Mouse (Mus musculus) lung, adult 2 months (tissue): Measurements from ENCODE around the gene H2afy2. TPM values are rescaled to one million over a fixed set of nuclear protein-coding genes. Genes with fewer than 3 reads are reported as not detected.

Source experiments
- DNase-seq: peaks from one replicate; pipeline ENCODE4 v3.0.0; 2022
- H3K4me1 ChIP-seq: fragments of 200-500 bp; 2 replicates; pipeline ENCODE4 v1.6.1; 2011; ENCODE audit warnings: low read length; ENCODE audit not compliant: control insufficient read depth, insufficient read depth
- H3K4me3 ChIP-seq: fragments of 200-500 bp; replicated peaks from 2 replicates; pipeline ENCODE3; 2011; ENCODE audit warnings: low read depth, mild to moderate bottlenecking, control low read depth, low read length; ENCODE audit errors: extremely low read depth
- CTCF ChIP-seq: fragments of 200-500 bp; IDR thresholded peaks from 2 replicates; pipeline ENCODE4 v1.5.1; 2011; ENCODE audit warnings: mild to moderate bottlenecking, low read length, control low read depth; ENCODE audit not compliant: insufficient read depth
- POLR2A ChIP-seq: fragments of 200-500 bp; IDR thresholded peaks from 2 replicates; pipeline ENCODE4 v1.6.1; 2011; ENCODE audit warnings: low read depth, mild to moderate bottlenecking, control low read depth, low read length, borderline replicate concordance; ENCODE audit errors: extremely low read depth
- WGBS: fragments of 180-500 bp; shearing (Covaris S2); methylation state at CpG from one replicate; pipeline ENCODE4 v1.1.7; 2018; 5-methylcytosine and 5-hydroxymethylcytosine counted together
- polyA plus RNA-seq: library from polyadenylated mRNA; depleted of rRNA; stranded (reverse); fragments of >200 nt; gene quantifications from 2 replicates; pipeline ENCODE4 v1.2.3, GENCODE M21; 2012

The H2afy2 gene
- polyA plus RNA-seq, 1 experiment, result 6.5 TPM

DNA sequence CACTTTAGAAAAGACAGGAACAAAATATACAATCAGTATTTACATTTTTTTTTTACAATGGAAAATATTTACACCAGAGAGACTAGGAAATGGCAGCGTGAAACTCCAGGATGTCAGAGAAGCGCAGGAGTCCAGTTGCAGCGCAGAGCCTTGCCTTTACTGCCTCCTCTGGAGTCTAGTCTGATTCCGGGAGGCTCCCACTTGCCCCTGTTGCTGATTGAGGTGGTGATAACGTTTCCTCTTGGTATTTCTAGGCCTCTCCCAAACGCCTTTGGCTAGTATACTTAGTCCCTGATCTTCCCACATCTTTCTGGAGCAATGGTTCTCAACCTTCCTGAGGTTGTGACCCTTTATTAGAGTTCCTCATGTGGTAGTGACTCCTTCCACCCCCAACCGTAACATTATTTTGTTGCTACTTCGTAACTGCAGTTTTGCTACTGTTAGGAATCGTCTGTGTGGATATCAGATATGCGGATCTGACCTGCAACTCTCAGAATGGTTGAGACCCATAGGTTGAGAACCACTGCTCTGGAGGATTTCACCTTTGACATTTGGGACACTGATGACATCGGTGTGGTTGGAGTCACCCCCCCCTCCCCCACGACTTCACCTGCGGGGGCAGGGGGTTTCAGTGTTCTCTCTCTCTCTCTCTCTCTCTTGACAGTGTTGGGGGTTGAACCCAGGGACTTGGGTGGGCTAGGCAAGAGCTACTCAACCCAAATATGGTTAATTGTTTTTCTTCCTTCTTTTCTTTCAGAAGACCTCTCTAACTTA lies 42.2 kb upstream of the H2afy2 start:
- TF ChIP-seq CTCF, result no peak
- no peak for TF ChIP-seq POLR2A
- no peak for DNase-seq
- peaks cover 3% of the 10 kb centered on the region; the same call in 1 of the 2 replicates for H3K4me1 ChIP-seq
- H3K4me3 ChIP-seq, result no peak overlapping the region
- WGBS, result 57% methylated on average over 13 of the region's 13 CpGs

DNA sequence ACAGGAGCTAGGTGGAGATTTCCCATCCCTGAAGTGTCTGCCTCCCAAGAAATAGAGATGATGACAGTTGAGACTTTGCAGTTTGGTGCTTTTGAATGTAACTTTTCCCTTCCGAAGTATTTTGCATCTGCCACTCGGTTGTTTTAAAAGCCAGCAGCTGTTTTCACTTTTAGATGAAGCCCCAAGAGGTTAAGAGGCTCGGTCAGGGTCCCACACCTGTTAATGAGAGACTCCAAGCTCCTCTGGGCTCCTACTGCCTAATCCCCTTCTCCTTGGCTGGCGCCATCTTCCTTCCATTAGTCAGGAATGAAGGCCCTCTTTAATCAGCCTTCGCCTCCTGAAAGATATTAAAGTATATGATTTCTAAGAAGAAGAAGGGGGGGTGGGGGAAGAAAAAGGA lies 41.6 kb upstream of the H2afy2 start:
- DNase-seq, result no peak
- TF ChIP-seq CTCF (no peak), POLR2A (no peak)
- peaks cover 3% of the 10 kb centered on the region; the same call in 1 of the 2 replicates for H3K4me1 ChIP-seq
- H3K4me3 ChIP-seq, result no peak overlapping the region
- WGBS, result 65% methylated on average over 5 of the region's 5 CpGs

DNA sequence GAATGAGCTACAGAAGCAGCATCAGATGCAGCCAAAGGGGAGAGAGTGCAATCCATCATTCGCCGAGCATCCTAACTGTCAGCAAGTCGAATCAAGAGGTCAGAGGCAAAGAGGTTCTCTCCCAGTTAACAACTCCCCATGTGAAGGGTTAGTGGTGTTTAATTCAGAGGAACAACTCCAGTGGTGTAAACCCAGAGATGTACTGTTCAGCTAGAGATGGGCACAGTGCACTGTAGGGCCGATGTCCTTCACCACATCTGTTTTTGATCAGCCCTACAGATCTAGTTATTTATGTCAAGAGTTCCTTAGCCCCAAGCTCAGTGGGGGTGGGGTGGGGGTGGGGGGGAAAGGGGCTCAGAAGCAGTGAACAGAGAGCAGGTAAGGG lies 39.8 kb upstream of the H2afy2 start:
- no peak for TF ChIP-seq POLR2A
- TF ChIP-seq CTCF, result no peak

DNA sequence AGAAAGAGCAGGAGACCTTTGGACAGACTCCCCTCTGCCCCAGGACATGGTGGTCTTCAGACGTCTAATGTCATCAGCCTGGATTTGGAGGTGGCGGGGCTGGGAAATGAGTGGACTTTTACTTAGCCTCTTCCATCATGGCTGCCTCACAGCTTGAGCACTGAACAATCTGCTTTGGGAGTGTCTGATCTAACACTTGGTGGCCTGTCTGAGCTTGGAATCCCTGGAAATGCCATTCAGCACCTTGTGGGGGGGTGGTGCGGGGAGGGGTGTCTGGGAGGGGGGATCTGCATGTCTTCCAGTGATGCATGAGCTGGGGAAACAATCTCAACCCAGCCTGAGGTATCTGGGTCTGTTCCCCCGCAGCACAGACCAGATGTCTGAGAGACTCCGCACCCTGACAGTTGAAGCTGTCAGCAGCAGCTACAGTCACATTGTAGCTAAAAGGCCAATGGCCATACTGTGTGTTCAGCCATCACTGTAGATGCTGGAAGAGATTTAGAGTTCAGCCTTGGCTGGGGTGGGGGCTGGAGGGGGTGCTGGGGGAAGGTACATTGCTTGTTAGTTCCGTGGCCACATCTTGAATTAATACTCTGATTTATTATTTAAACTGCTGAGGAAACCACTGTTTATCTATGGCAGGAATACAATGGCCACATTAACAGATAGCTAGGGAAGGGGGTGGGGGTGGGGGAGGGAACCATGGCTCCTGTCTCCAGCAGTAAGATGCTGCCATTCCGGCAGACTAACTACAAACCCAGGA lies 39.2 kb upstream of the H2afy2 start:
- TF ChIP-seq CTCF, result no peak
- WGBS, result 49% methylated on average over 7 of the region's 7 CpGs

More for the DNA sequence above, 39.8 kb upstream of the H2afy2 start:
- no peak overlapping the region for H3K4me3 ChIP-seq
- H3K4me1 ChIP-seq, result peaks cover 3% of the 10 kb centered on the region; the same call in 1 of the 2 replicates
- WGBS, result 46% methylated on average over 4 of the region's 4 CpGs
- no peak for DNase-seq

DNA sequence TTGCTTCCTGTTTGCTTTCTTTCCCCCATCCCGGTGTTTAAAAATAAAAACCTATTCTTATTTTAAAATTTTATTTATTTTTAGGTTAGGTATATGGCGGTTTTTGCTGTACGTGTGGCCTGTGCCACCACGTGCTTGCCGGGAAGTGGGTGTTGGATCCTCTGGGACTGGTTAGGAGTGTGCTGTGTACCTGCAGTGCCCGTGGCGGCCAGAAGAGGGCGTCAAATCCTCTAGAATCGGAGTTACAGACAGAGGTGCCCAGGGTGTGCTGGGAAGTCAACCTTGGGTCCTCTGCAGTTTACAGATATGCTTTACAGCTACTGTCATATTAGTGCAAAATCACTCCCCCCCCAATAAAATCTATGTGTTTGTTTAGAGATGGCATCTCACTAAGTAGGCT lies 36.1 kb upstream of the H2afy2 start:
- TF ChIP-seq CTCF (no peak), POLR2A (no peak)
- peaks cover 3% of the 10 kb centered on the region; the same call in 1 of the 2 replicates for H3K4me1 ChIP-seq
- no peak overlapping the region for H3K4me3 ChIP-seq
- DNase-seq, result no peak
- 46% methylated on average over 9 of the region's 9 CpGs for WGBS

More for the DNA sequence above, 39.2 kb upstream of the H2afy2 start:
- no peak for DNase-seq
- Histone ChIP-seq H3K4me3 (no peak overlapping the region), H3K4me1 (peaks cover 3% of the 10 kb centered on the region; the same call in 1 of the 2 replicates)

DNA sequence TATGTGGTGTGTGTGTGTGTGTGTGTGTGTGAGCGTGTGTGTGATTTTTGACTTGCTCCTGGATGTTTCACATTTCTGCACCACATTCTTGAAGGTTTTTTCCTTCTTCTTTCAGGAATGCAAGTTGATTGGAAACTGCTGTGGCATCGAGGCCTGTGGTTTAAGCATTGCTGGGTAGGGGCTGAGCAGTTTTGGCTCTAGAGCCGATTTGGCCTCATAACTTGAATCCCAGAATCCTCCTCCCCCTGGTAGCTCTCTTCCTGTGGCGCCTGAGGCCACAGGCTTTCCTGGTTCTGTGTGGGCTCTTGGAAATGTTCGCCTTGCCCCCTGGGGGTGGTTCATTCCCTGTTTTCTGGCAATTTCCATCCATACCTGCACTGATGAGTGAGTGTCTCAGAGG lies 28.0 kb upstream of the H2afy2 start:
- TF ChIP-seq CTCF (no peak), POLR2A (no peak)
- WGBS, result 58% methylated on average over 5 of the region's 5 CpGs
- no peak for DNase-seq
- Histone ChIP-seq H3K4me3 (no peak overlapping the region), H3K4me1 (no peaks in the 10 kb centered on the region)

DNA sequence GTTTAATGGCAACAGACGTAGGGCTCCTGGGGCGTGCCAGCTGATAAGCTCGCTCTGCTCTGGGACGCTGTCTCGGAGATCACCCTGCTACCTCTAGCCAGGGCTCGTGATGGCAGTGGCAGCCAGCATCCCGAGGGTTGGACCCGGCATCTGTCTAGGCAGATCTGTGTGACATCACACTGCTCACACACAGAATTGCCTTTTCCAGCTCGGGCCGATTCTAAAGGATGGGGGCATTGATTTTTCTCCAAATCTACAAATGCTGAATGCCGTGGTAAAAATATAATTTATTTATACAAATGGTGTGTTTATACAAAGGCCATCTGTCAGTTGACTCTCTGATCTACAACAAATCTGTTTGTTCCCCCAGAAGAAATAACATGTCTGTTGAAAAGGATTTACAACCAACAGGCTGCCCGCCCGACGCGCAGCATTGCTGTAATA lies 14.2 kb upstream of the H2afy2 start:
- 47% methylated on average over 15 of the region's 15 CpGs for WGBS
- TF ChIP-seq POLR2A (no peak), CTCF (no peak)
- Histone ChIP-seq H3K4me1 (peaks cover under 1% of the 10 kb centered on the region), H3K4me3 (no peak overlapping the region)
- DNase-seq, result no peak

DNA sequence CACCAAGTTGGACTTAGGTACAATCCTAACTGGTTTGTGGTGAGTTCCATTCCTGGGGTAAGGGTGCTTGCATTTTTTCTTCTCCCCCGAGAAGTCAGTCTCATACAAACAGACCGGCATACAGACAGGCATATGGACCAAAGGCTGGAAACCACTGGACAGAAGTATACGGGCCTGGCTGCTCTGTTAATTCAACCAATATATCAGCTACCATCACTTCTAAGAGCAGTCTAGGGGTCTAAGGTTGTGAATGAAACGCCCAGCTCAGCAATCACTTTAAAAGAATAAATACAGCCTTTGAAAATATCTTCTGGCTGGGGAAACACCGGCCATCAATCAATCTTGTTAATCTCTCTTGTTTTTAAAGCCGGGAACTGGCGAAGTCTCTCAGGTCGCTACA lies 11.5 kb upstream of the H2afy2 start:
- no peak for DNase-seq
- peaks cover 2% of the 10 kb centered on the region for H3K4me1 ChIP-seq
- no peak overlapping the region for H3K4me3 ChIP-seq
- WGBS, result 23% methylated on average over 8 of the region's 8 CpGs
- TF ChIP-seq CTCF (no peak), POLR2A (no peak)

DNA sequence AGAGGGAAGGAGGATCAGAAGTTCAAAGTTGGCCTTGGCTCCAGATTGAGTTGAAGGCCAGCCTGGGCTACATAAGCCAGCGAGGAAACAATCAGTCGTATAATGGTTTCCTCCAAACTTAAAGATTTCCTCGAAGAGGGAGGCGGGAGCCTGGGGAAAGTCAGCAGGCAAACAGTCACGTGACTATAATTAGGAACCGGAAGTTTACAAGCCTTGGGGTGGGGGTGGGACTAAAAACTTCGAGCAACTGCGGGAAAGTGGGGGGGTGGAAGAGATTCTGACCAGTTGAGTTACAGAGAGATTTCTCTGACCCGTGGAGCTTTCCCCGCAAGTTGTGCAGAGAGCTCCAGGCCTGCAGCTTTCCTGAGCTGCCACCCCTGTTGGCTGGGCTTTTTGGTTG lies 11.0 kb upstream of the H2afy2 start:
- DNase-seq, result no peak
- WGBS, result 40% methylated on average over 10 of the region's 10 CpGs
- Histone ChIP-seq H3K4me1 (peaks cover 2% of the 10 kb centered on the region), H3K4me3 (no peak overlapping the region)
- no peak for TF ChIP-seq CTCF

DNA sequence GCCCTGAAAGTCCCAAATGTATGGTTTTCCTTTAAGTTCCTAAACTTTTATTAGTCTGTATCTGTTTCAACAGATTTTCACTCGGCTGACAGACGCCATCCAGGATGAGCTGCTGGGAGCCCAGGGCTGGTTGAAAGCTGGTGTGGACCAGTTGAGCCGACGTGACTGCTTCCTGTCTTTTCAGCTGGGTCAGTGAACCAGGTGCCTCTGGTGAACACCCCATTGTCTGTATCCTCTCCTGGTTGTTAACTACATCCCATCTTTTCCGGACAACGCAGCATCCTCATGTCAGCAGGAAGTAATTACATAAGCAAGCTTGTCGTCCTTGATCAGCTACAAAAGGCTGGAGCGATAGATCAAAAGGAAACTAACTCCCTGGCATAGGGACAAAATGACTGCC lies 9.1 kb upstream of the H2afy2 start:
- DNase-seq, result no peak
- peaks cover 2% of the 10 kb centered on the region for H3K4me1 ChIP-seq
- TF ChIP-seq POLR2A (no peak), CTCF (no peak)
- no peak overlapping the region for H3K4me3 ChIP-seq
- 44% methylated on average over 8 of the region's 8 CpGs for WGBS
